Mouse (Mus musculus): ENCODE data around the gene D930007J09Rik. TPM values are rescaled to one million over a fixed set of nuclear protein-coding genes. Genes with fewer than 3 reads are reported as not detected.

D930007J09Rik gene
- polyA plus RNA-seq, 1 experiment from 2014 or later: not detected

GRCm38 (mm10) chr13:32824377-32825330, 22.0 kb upstream of the D930007J09Rik start:
- Histone ChIP-seq H3K4me3 (ENCODE audit: low read length) (no peak overlapping the region), H3K27ac (ENCODE audit: low read depth, low read length) (no peak overlapping the region), H3K4me1 (ENCODE audit: control insufficient read depth, insufficient read depth, low read depth, low read length) (no peaks in the 10 kb centered on the region), H3K27me3 (replicated peaks; ENCODE audit: control insufficient read depth, insufficient read depth, low read length) (no peaks in the 10 kb centered on the region), H3K4me2 (ENCODE audit: low read length) (no peak overlapping the region), H3K36me3 (ENCODE audit: control insufficient read depth, insufficient read depth, low read length) (peaks cover 10% of the 10 kb centered on the region), H3K9me3 (ENCODE audit: control insufficient read depth, low read length) (no peaks in the 10 kb centered on the region), H3K9ac (ENCODE audit: low read depth, low read length) (no peak overlapping the region)
- 77% methylated on average over 6 of the region's 6 CpGs for WGBS
- ATAC-seq: no peak

- Histone ChIP-seq H3K4me2 (ENCODE audit: low read length) (no peak overlapping the region), H3K27me3 (replicated peaks; ENCODE audit: control insufficient read depth, insufficient read depth, low read length) (no peaks in the 10 kb centered on the region), H3K4me1 (ENCODE audit: control insufficient read depth, insufficient read depth, low read depth, low read length) (no peaks in the 10 kb centered on the region), H3K9me3 (ENCODE audit: control insufficient read depth, low read length) (no peaks in the 10 kb centered on the region), H3K9ac (ENCODE audit: low read depth, low read length) (no peak overlapping the region), H3K27ac (ENCODE audit: low read depth, low read length) (no peak overlapping the region), H3K36me3 (ENCODE audit: control insufficient read depth, insufficient read depth, low read length) (peaks cover 16% of the 10 kb centered on the region), H3K4me3 (ENCODE audit: low read length) (no peak overlapping the region)
- WGBS: 89% methylated on average over 6 of the region's 6 CpGs
- ATAC-seq: no peak
Measured at GRCm38 (mm10) chr13:32823126-32823525, 20.5 kb upstream of the D930007J09Rik start.

- no peak overlapping the region for H3K4me2 ChIP-seq (ENCODE audit: low read length)
- no peaks in the 10 kb centered on the region for H3K27me3 ChIP-seq (replicated peaks; ENCODE audit: control insufficient read depth, insufficient read depth, low read length)
- no peaks in the 10 kb centered on the region for H3K4me1 ChIP-seq (ENCODE audit: control insufficient read depth, insufficient read depth, low read depth, low read length)
- H3K36me3 ChIP-seq (ENCODE audit: control insufficient read depth, insufficient read depth, low read length): peaks cover 23% of the 10 kb centered on the region
- no peak overlapping the region for H3K27ac ChIP-seq (ENCODE audit: low read depth, low read length)
- 99% methylated on average over 4 of the region's 4 CpGs for WGBS
- no peak for ATAC-seq
- no peak overlapping the region for H3K9ac ChIP-seq (ENCODE audit: low read depth, low read length)
- no peaks in the 10 kb centered on the region for H3K9me3 ChIP-seq (ENCODE audit: control insufficient read depth, low read length)
- no peak overlapping the region for H3K4me3 ChIP-seq (ENCODE audit: low read length)
Measured at GRCm38 (mm10) chr13:32821671-32822070, 19.0 kb upstream of the D930007J09Rik start.

- no peak overlapping the region for H3K4me3 ChIP-seq (ENCODE audit: low read length)
- no peak for ATAC-seq
- H3K27me3 ChIP-seq (replicated peaks; ENCODE audit: control insufficient read depth, insufficient read depth, low read length): no peaks in the 10 kb centered on the region
- H3K9ac ChIP-seq (ENCODE audit: low read depth, low read length): no peak overlapping the region
- no peak overlapping the region for H3K4me2 ChIP-seq (ENCODE audit: low read length)
- H3K27ac ChIP-seq (ENCODE audit: low read depth, low read length): no peak overlapping the region
- no peaks in the 10 kb centered on the region for H3K9me3 ChIP-seq (ENCODE audit: control insufficient read depth, low read length)
- H3K36me3 ChIP-seq (ENCODE audit: control insufficient read depth, insufficient read depth, low read length): peaks cover 30% of the 10 kb centered on the region
- no peaks in the 10 kb centered on the region for H3K4me1 ChIP-seq (ENCODE audit: control insufficient read depth, insufficient read depth, low read depth, low read length)
- 93% methylated on average over 5 of the region's 5 CpGs for WGBS
Measured at GRCm38 (mm10) chr13:32819926-32820325, 17.3 kb upstream of the D930007J09Rik start.

DNA sequence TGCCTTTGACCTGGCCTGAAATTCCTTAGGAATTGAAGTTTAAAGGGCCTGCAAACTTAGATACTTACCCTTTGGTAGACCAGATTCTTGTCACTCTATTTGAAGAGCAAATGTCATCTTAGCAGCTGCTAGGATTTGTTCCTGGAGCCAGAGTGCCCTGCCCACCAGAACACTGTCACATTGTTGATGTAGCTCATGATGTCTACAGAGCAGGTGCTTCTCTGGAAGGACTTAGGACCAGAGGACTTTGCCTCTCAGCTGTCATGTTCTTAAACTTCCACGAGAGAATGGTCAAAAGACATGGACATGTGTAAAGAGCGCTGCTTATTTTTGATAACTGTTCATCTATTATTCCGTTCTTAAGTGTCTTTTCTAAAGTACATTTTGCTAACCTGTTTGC, 16.6 kb upstream of the D930007J09Rik start:
- H3K9ac ChIP-seq (ENCODE audit: low read depth, low read length): no peak overlapping the region
- H3K27ac ChIP-seq (ENCODE audit: low read depth, low read length): no peak overlapping the region
- H3K4me3 ChIP-seq (ENCODE audit: low read length): no peak overlapping the region
- no peak for ATAC-seq
- no peaks in the 10 kb centered on the region for H3K4me1 ChIP-seq (ENCODE audit: control insufficient read depth, insufficient read depth, low read depth, low read length)
- no peaks in the 10 kb centered on the region for H3K27me3 ChIP-seq (replicated peaks; ENCODE audit: control insufficient read depth, insufficient read depth, low read length)
- H3K4me2 ChIP-seq (ENCODE audit: low read length): no peak overlapping the region
- no peaks in the 10 kb centered on the region for H3K9me3 ChIP-seq (ENCODE audit: control insufficient read depth, low read length)
- peaks cover 30% of the 10 kb centered on the region for H3K36me3 ChIP-seq (ENCODE audit: control insufficient read depth, insufficient read depth, low read length)
- 94% methylated on average over 3 of the region's 3 CpGs for WGBS

GRCm38 (mm10) chr13:32807624-32808023, 5.0 kb upstream of the D930007J09Rik start:
- WGBS: 48% methylated on average over 3 of the region's 3 CpGs
- Histone ChIP-seq H3K4me3 (ENCODE audit: low read length) (no peak overlapping the region), H3K4me1 (ENCODE audit: control insufficient read depth, insufficient read depth, low read depth, low read length) (peaks cover 16% of the 10 kb centered on the region), H3K27ac (ENCODE audit: low read depth, low read length) (no peak overlapping the region), H3K27me3 (replicated peaks; ENCODE audit: control insufficient read depth, insufficient read depth, low read length) (no peaks in the 10 kb centered on the region), H3K9ac (ENCODE audit: low read depth, low read length) (no peak overlapping the region), H3K36me3 (ENCODE audit: control insufficient read depth, insufficient read depth, low read length) (peaks cover 15% of the 10 kb centered on the region), H3K4me2 (ENCODE audit: low read length) (no peak overlapping the region), H3K9me3 (ENCODE audit: control insufficient read depth, low read length) (no peaks in the 10 kb centered on the region)
- no peak for ATAC-seq

- no peak overlapping the region for H3K4me3 ChIP-seq (ENCODE audit: low read length)
- no peak overlapping the region for H3K9ac ChIP-seq (ENCODE audit: low read depth, low read length)
- H3K4me1 ChIP-seq (ENCODE audit: control insufficient read depth, insufficient read depth, low read depth, low read length): peaks cover 16% of the 10 kb centered on the region
- no peaks in the 10 kb centered on the region for H3K9me3 ChIP-seq (ENCODE audit: control insufficient read depth, low read length)
- H3K27ac ChIP-seq (ENCODE audit: low read depth, low read length): no peak overlapping the region
- no peak for ATAC-seq
- peaks cover 15% of the 10 kb centered on the region for H3K36me3 ChIP-seq (ENCODE audit: control insufficient read depth, insufficient read depth, low read length)
- WGBS: 86% methylated on average over 7 of the region's 7 CpGs
- H3K4me2 ChIP-seq (ENCODE audit: low read length): no peak overlapping the region
- no peaks in the 10 kb centered on the region for H3K27me3 ChIP-seq (replicated peaks; ENCODE audit: control insufficient read depth, insufficient read depth, low read length)
Measured at GRCm38 (mm10) chr13:32806820-32807219, 4.2 kb upstream of the D930007J09Rik start.

DNA sequence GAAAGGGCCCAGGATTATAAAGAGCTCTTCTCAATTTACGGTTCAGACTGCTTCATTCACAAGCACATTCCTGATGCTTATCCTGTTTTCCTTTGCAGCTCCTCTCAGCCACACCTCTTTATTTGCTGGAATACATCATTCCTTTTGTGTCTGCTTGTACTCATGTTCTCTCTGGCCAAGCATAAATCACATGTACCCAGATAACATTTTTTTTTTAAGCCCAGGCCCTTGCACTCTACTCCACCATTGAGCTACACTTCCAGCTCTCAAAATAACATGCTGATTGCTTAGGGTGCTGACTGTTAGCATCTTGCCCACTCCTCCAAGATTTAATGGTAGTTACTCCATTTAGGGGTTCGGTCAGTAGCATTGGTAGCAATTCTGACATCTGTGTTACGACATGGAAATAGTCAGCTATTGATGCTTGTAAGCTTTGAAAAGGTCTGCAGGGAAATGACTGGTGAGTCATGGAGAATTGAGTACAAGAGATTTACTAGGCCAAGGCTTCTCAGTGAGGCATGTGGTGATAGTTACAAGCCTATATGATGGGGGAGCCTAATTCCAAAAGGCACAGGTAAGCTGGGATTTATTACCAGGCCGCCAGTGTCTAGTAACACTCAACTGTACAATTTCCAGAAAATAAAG, 1.2 kb upstream of the D930007J09Rik start:
- no peaks in the 10 kb centered on the region for H3K9me3 ChIP-seq (ENCODE audit: control insufficient read depth, low read length)
- no peak overlapping the region for H3K27ac ChIP-seq (ENCODE audit: low read depth, low read length)
- no peak for ATAC-seq
- 72% methylated on average over 4 of the region's 4 CpGs for WGBS
- H3K4me2 ChIP-seq (ENCODE audit: low read length): peak overlapping the region; percentile 62
- peaks cover 8% of the 10 kb centered on the region for H3K36me3 ChIP-seq (ENCODE audit: control insufficient read depth, insufficient read depth, low read length)
- H3K9ac ChIP-seq (ENCODE audit: low read depth, low read length): peak overlapping the region; percentile 90
- peaks cover 20% of the 10 kb centered on the region for H3K4me1 ChIP-seq (ENCODE audit: control insufficient read depth, insufficient read depth, low read depth, low read length)
- H3K27me3 ChIP-seq (replicated peaks; ENCODE audit: control insufficient read depth, insufficient read depth, low read length): no peaks in the 10 kb centered on the region
- H3K4me3 ChIP-seq (ENCODE audit: low read length): peak overlapping the region; percentile 96

- Histone ChIP-seq H3K9ac (ENCODE audit: low read depth, low read length) (peak within 1 kb of the TSS; percentile 90), H3K9me3 (ENCODE audit: control insufficient read depth, low read length) (no peaks in the 10 kb centered on the region), H3K4me3 (ENCODE audit: low read length) (peak within 1 kb of the TSS; percentile 96), H3K4me2 (ENCODE audit: low read length) (peak within 1 kb of the TSS; percentile 72), H3K4me1 (ENCODE audit: control insufficient read depth, insufficient read depth, low read depth, low read length) (peaks cover 20% of the 10 kb centered on the region), H3K36me3 (ENCODE audit: control insufficient read depth, insufficient read depth, low read length) (peaks cover under 1% of the 10 kb centered on the region), H3K27me3 (replicated peaks; ENCODE audit: control insufficient read depth, insufficient read depth, low read length) (no peaks in the 10 kb centered on the region), H3K27ac (ENCODE audit: low read depth, low read length) (peak within 1 kb of the TSS; percentile 90)
- ATAC-seq: peak; percentile 99
- WGBS: 0% methylated on average over 42 of the region's 51 CpGs
Measured at GRCm38 (mm10) chr13:32801693-32802221, 892 bp downstream of the D930007J09Rik start, which contains the start of gene Wrnip1. Gene Wrnip1, plus strand, starts transcription at chr13:32802038.
